8 mouse cellular contexts compared by ENCODE assay signal in the genomic region with DNA sequence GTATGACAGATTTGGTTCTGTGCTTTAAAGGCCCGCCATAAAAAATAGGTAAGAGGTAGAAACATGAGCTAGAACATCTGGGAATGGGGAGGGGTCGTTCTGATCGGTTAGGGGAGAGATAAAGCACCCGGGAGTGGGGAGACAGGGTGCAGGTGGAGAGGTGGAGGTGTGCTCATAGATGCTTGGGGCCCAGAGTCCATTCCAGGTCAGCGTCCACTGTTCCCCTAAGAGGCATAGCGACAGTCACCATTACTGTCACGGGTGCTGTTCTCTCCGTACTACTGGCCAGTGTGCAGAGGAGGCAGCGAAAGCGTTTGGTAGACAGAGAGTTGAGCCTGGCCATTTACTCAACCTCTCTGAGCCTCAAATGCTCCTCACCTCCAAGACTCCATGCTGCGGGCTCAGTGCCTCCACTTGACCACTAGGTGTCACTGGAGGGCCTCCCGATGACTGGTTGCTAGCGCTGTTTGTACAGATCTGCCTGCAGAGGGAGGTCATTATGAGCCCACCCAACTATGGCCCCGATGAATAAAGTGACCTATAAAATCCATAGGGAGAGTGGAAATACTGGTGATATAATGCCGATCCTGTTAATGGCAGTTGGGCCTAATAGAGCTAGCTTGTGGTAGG. TPM values are rescaled to one million over a fixed set of nuclear protein-coding genes. Genes with fewer than 3 reads are reported as not detected.
DNase-seq lines count a peak whose midpoint lies in the region; ATAC-seq and TF ChIP-seq lines count a peak whose summit lies in the region.

No protein-coding gene starts in this region.

- no peaks in the 10 kb centered on the region for H3K79me2 ChIP-seq in CH12.LX (replicated peaks; ENCODE audit: control insufficient read depth, extremely low read depth, insufficient read depth, poor library complexity, severe bottlenecking)

- peaks cover 0 to 9% of the 10 kb centered on the region in 2 experiments; a peak in 2 of 4 replicates for H3K4me1 ChIP-seq in CH12.LX (ENCODE audit: control insufficient read depth in 1 of 2, insufficient read depth in 2 of 2)
- peaks cover under 1% of the 10 kb centered on the region for H3K4me1 ChIP-seq in heart, embryonic 16.5 days (ENCODE audit: control insufficient read depth, insufficient read depth, low read length)
- H3K4me1 ChIP-seq in liver, embryonic 16.5 days (ENCODE audit: control insufficient read depth, low read depth, low read length), result peaks cover 10% of the 10 kb centered on the region
- peaks cover 3% of the 10 kb centered on the region; the same call in 1 of the 2 replicates for H3K4me1 ChIP-seq in neural tube, embryonic 15.5 days

- 25% methylated on average over 15 of the region's 15 CpGs for WGBS in heart, embryonic 16.5 days
- WGBS in liver, embryonic 16.5 days (ENCODE audit: insufficient replicate concordance), result 17% methylated on average over 15 of the region's 15 CpGs
- 28% methylated on average over 15 of the region's 15 CpGs for whole genome bisulfite sequencing in neural tube, embryonic 15.5 days

- TF ChIP-seq CTCF in CH12.LX (conservative IDR thresholded peaks at IDR 0.05 in 1 of 2, IDR thresholded peaks at IDR 0.05 in 1 of 2; ENCODE audit: low read depth in 2 of 2, low read length in 2 of 2), result peak; percentile 97 to 99
- peak; percentile 100 for TF ChIP-seq CTCF in brain, embryonic 14.5 days (IDR thresholded peaks at IDR 0.05; ENCODE audit: borderline replicate concordance, extremely low read depth, insufficient read depth, insufficient read length)

- peak; percentile 73 for DNase-seq in CH12.LX (ENCODE audit: extremely low read depth)
- peak; percentile 87 for DNase-seq in brain, embryonic 14.5 days (ENCODE audit: low read depth)
- DNase-seq in kidney, postnatal 14 days, result peak; percentile 83
- DNase-seq in testis, postnatal 10 days (ENCODE audit: low spot score), result peak; percentile 83

- TF ChIP-seq POLR2A in CH12.LX (IDR thresholded peaks at IDR 0.05; ENCODE audit: low read depth, low read length), result no peak
- TF ChIP-seq POLR2A in brain, embryonic 14.5 days (IDR thresholded peaks at IDR 0.05; ENCODE audit: borderline replicate concordance, extremely low read depth, insufficient read depth, insufficient read length, poor library complexity, severe bottlenecking), result no peak

- peaks cover 7 to 68% of the 10 kb centered on the region in 2 experiments for H3K36me3 ChIP-seq in CH12.LX (replicated peaks in 1 of 2; ENCODE audit: control insufficient read depth in 1 of 2, insufficient read depth in 1 of 2, low read length in 1 of 2)
- H3K36me3 ChIP-seq in heart, embryonic 16.5 days (ENCODE audit: control insufficient read depth, insufficient read depth), result peaks cover 38% of the 10 kb centered on the region
- H3K36me3 ChIP-seq in liver, embryonic 16.5 days (ENCODE audit: control insufficient read depth, insufficient read depth), result no peaks in the 10 kb centered on the region
- no peaks in the 10 kb centered on the region for H3K36me3 ChIP-seq in neural tube, embryonic 15.5 days

- peak; percentile 95 for TF ChIP-seq RAD21 in CH12.LX (IDR thresholded peaks at IDR 0.05; ENCODE audit: low read depth, low read length)

- H3K4me2 ChIP-seq in CH12.LX (ENCODE audit: insufficient read depth, low read depth, poor library complexity, severe bottlenecking), result no peak overlapping the region
- H3K4me2 ChIP-seq in heart, embryonic 16.5 days (ENCODE audit: low read depth, low read length), result no peak overlapping the region
- no peak overlapping the region for H3K4me2 ChIP-seq in liver, embryonic 16.5 days (ENCODE audit: low read depth, low read length)
- no peak overlapping the region for H3K4me2 ChIP-seq in neural tube, embryonic 15.5 days

- no peaks in the 10 kb centered on the region for H3K9me3 ChIP-seq in CH12.LX (replicated peaks; ENCODE audit: low read length)
- H3K9me3 ChIP-seq in heart, embryonic 16.5 days (replicated peaks; ENCODE audit: control insufficient read depth, low read length), result no peaks in the 10 kb centered on the region
- H3K9me3 ChIP-seq in liver, embryonic 16.5 days (replicated peaks; ENCODE audit: control insufficient read depth, low read length), result no peaks in the 10 kb centered on the region
- H3K9me3 ChIP-seq in neural tube, embryonic 15.5 days (replicated peaks), result no peaks in the 10 kb centered on the region

- TF ChIP-seq EP300 in CH12.LX (IDR thresholded peaks at IDR 0.05; ENCODE audit: low read length), result no peak

- ATAC-seq in erythroid progenitor cell, adult 5-6 weeks (replicated peaks; ENCODE audit: low FRiP score, poor library complexity, severe bottlenecking), result peak; percentile 87
- 0 out of 2 replicates have a peak, but pooled peaks have one; percentile 34 for ATAC-seq in heart, embryonic 16.5 days (replicated peaks; ENCODE audit: extremely low read depth, insufficient read depth, low FRiP score)
- peak; percentile 53 for ATAC-seq in liver, embryonic 16.5 days (ENCODE audit: low read depth)
- peak; percentile 80 for ATAC-seq in neural tube, embryonic 15.5 days (ENCODE audit: low FRiP score)

- no peaks in the 10 kb centered on the region for H3K27me3 ChIP-seq in CH12.LX (replicated peaks)
- H3K27me3 ChIP-seq in heart, embryonic 16.5 days (ENCODE audit: control insufficient read depth, insufficient read depth, low read length), result no peaks in the 10 kb centered on the region
- no peaks in the 10 kb centered on the region for H3K27me3 ChIP-seq in liver, embryonic 16.5 days (ENCODE audit: control insufficient read depth, insufficient read depth, low read depth, low read length)
- H3K27me3 ChIP-seq in neural tube, embryonic 15.5 days (replicated peaks), result no peaks in the 10 kb centered on the region

- no peak overlapping the region for H3K27ac ChIP-seq in CH12.LX (ENCODE audit: insufficient read depth, low read depth)
- H3K27ac ChIP-seq in heart, embryonic 16.5 days (ENCODE audit: low read length), result no peak overlapping the region
- H3K27ac ChIP-seq in liver, embryonic 16.5 days (ENCODE audit: low read length), result no peak overlapping the region
- H3K27ac ChIP-seq in neural tube, embryonic 15.5 days (replicated peaks), result no peak overlapping the region

- dilution Hi-C loops in CH12.LX (cut with MboI; ENCODE audit: extremely low pct_ligation_motif_present, extremely low pct_unique_long_range_greater_than_20kb, low sequenced_read_pairs), result no loop called here

- H3K9ac ChIP-seq in CH12.LX (ENCODE audit: insufficient read depth, low read depth), result no peak overlapping the region
- H3K9ac ChIP-seq in heart, embryonic 16.5 days (ENCODE audit: low read length), result no peak overlapping the region
- no peak overlapping the region for H3K9ac ChIP-seq in liver, embryonic 16.5 days (ENCODE audit: low read depth, low read length)
- no peak overlapping the region for H3K9ac ChIP-seq in neural tube, embryonic 15.5 days (replicated peaks)

- H3K4me3 ChIP-seq in CH12.LX (replicated peaks in 1 of 3; ENCODE audit: low read depth in 2 of 3, low read length in 2 of 3, poor library complexity in 1 of 3), result no peak overlapping the region
- H3K4me3 ChIP-seq in heart, embryonic 16.5 days (ENCODE audit: low read length), result no peak overlapping the region
- no peak overlapping the region for H3K4me3 ChIP-seq in liver, embryonic 16.5 days (ENCODE audit: low read depth, low read length)
- H3K4me3 ChIP-seq in neural tube, embryonic 15.5 days (replicated peaks), result no peak overlapping the region

- in situ Hi-C loops in CH12.LX (cut with MboI; ENCODE audit: low pct_ligation_motif_present, low pct_unique_long_range_greater_than_20kb, low sequenced_read_pairs), result loop anchor here (5.0 to 25.0 kb wide), 3 partner anchors 39 to 614 kb away; a partner anchor contains a TSS

TF ChIP-seq in CH12.LX, 34 proteins besides CTCF, POLR2A, EP300 and RAD21:
- TF ChIP-seq MAFK (IDR thresholded peaks at IDR 0.05; ENCODE audit: insufficient replicate concordance, low read length) (no peak), SMC3 (IDR thresholded peaks at IDR 0.05; ENCODE audit: low read depth, low read length) (peak; percentile 97), JUND (conservative IDR thresholded peaks at IDR 0.05; ENCODE audit: low read depth, low read length) (no peak), TCF12 (IDR thresholded peaks at IDR 0.05; ENCODE audit: low read depth, low read length) (no peak), CHD2 (IDR thresholded peaks at IDR 0.05; ENCODE audit: low read length) (no peak), ZC3H11A (IDR thresholded peaks at IDR 0.05; ENCODE audit: low read depth, low read length) (peak; percentile 76), ELF1 (IDR thresholded peaks at IDR 0.05; ENCODE audit: low read depth, low read length) (no peak), IRF4 (IDR thresholded peaks at IDR 0.05; ENCODE audit: low read depth, low read length) (peak; percentile 30; the same call in 1 of the 2 replicates)

RNA-seq across cellular contexts. Expression of a gene that starts 39.0 kb away (rescaled TPM):
- total RNA-seq in CH12.LX (2012; rRNA removed) (3.3 and 6.3 TPM in 2 replicates), CH12.LX (2014; rRNA removed) (4.9 and 5.8 TPM in 2 replicates)
- polyA plus RNA-seq in CH12.LX (2012; ENCODE audit: insufficient read length, low read depth), result 4.3 and 4.5 TPM in 2 replicates
- 8.2 and 11.6 TPM in 2 replicates for polyA plus RNA-seq in brain, embryonic 14.5 days (2012; rRNA removed)
- 563 and 590 TPM in 2 replicates for total RNA-seq in erythroid progenitor cell, adult 5-6 weeks (2015; ENCODE audit: low replicate concordance)
- total RNA-seq in erythroid progenitor cell, adult 5-6 weeks (2017; ENCODE audit: low replicate concordance), result 638 and 692 TPM in 2 replicates
- 61.1 and 64.2 TPM in 2 replicates for polyA plus RNA-seq in heart, embryonic 16.5 days (2015; fragmentation: Nextera tagmentation; extraction: Ambion mirVana)
- 181 and 189 TPM in 2 replicates for polyA plus RNA-seq in liver, embryonic 16.5 days (2015; fragmentation: Nextera tagmentation; extraction: Ambion mirVana)
- polyA plus RNA-seq in neural tube, embryonic 15.5 days (2015; fragmentation: Nextera tagmentation; extraction: Ambion mirVana), result 17.6 and 27.4 TPM in 2 replicates

RNA-seq across cellular contexts. Expression of a gene that starts 41.6 kb away (rescaled TPM):
- total RNA-seq in CH12.LX (2012; rRNA removed) (41.0 and 54.2 TPM in 2 replicates), CH12.LX (2014; rRNA removed) (37.5 and 42.9 TPM in 2 replicates)
- polyA plus RNA-seq in CH12.LX (2012; ENCODE audit: insufficient read length, low read depth), result 22.6 and 24.2 TPM in 2 replicates
- polyA plus RNA-seq in brain, embryonic 14.5 days (2012; rRNA removed), result 21.6 and 26.6 TPM in 2 replicates
- 5.9 and 10.1 TPM in 2 replicates for total RNA-seq in erythroid progenitor cell, adult 5-6 weeks (2015; ENCODE audit: low replicate concordance)
- 6.7 and 15.5 TPM in 2 replicates for total RNA-seq in erythroid progenitor cell, adult 5-6 weeks (2017; ENCODE audit: low replicate concordance)
- 348 and 376 TPM in 2 replicates for polyA plus RNA-seq in heart, embryonic 16.5 days (2015; fragmentation: Nextera tagmentation; extraction: Ambion mirVana)
- 163 and 188 TPM in 2 replicates for polyA plus RNA-seq in liver, embryonic 16.5 days (2015; fragmentation: Nextera tagmentation; extraction: Ambion mirVana)
- polyA plus RNA-seq in neural tube, embryonic 15.5 days (2015; fragmentation: Nextera tagmentation; extraction: Ambion mirVana), result 38.4 and 59.2 TPM in 2 replicates

Comparison
In these comparisons a context has a peak if more than half of its experiments do, and no peak if none do; other contexts are left out.
1. ATAC-seq: peak in every context shown above with its lines; median percentile 87 in erythroid progenitor cell, adult 5-6 weeks; 80 in neural tube, embryonic 15.5 days; 53 in liver, embryonic 16.5 days; 34 in heart, embryonic 16.5 days.